Mouse (Mus musculus): ENCODE results near the gene Colgalt1. TPM values are rescaled to one million over a fixed set of nuclear protein-coding genes. Genes with fewer than 3 reads are reported as not detected.

The Colgalt1 gene
- total and polyA plus RNA-seq, 3 experiments = 50.9 to 102 (median 59.0) TPM

DNA sequence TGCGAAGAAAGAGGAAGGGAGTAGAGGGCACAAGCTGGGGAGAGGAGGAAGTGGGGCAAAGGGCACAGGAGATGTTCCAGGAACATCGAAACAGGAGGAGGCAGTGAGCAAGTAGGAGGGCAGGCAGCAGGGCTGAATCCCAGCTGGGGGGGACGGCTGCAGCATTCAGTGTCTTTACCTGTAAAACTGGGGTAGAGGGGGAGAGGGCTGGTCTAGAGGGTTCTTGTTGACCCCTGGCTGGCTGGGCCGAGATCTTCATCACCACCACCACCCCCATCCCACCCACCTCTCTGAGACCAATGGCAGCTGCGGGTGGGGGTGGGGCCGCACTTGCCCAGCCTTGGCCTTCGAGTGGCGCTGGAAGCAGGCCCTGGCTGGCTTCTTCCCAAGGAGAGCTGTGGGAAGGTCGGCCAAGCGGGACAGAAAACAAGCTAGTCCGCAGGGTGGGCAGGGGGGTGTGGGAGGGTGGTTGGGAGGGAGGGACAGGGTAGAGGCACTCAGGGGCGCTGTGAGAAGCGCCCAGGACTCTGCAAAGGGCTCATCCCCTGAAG lies 42.3 kb upstream of the Colgalt1 start, which contains the start of gene Slc27a1:
Gene Slc27a1 (plus strand): TSS at position 496 of the 551 bp plus-strand sequence.
- H3K79me2 ChIP-seq (ENCODE audit: control insufficient read depth, insufficient read depth, low read length, poor library complexity) = no peaks in the 10 kb centered on the region
- H3K27me3 ChIP-seq (ENCODE audit: control insufficient read depth in 1 of 2, insufficient read depth in 2 of 2, low read length in 2 of 2) = no peaks in the 10 kb centered on the region; a peak in 1 of 4 replicates
- H3K9me3 ChIP-seq (replicated peaks; ENCODE audit: insufficient read depth, low read length) = no peaks in the 10 kb centered on the region
- no peak within 1 kb of the TSS for H3K4me3 ChIP-seq (ENCODE audit: control insufficient read depth in 1 of 2, insufficient read depth in 1 of 2, low read depth in 2 of 2, low read length in 2 of 2)
- TF ChIP-seq UBTF (IDR thresholded peaks at IDR 0.05; ENCODE audit: borderline replicate concordance, insufficient read depth, low read depth, low read length) (no peak), POLR2AphosphoS5 (IDR thresholded peaks at IDR 0.05; ENCODE audit: borderline replicate concordance, low read depth, low read length) (no peak), ELF1 (IDR thresholded peaks at IDR 0.05; ENCODE audit: low read depth, low read length) (no peak), GABPA (IDR thresholded peaks at IDR 0.05; ENCODE audit: low read depth, low read length) (no peak), ZKSCAN1 (IDR thresholded peaks at IDR 0.05; ENCODE audit: low read depth, low read length) (no peak), CHD2 (IDR thresholded peaks at IDR 0.05; ENCODE audit: low read length) (no peak), MAFK (IDR thresholded peaks at IDR 0.05; ENCODE audit: borderline replicate concordance, low read depth, low read length) (no peak), HCFC1 (IDR thresholded peaks at IDR 0.05; ENCODE audit: low read depth, low read length) (no peak), MAX (IDR thresholded peaks at IDR 0.05; ENCODE audit: low read length) (no peak), USF1 (IDR thresholded peaks at IDR 0.05; ENCODE audit: low read depth, low read length) (no peak), RCOR1 (IDR thresholded peaks at IDR 0.05; ENCODE audit: low read depth, low read length) (no peak), BHLHE40 (IDR thresholded peaks at IDR 0.05; ENCODE audit: borderline replicate concordance, low read depth, low read length) (no peak), USF2 (IDR thresholded peaks at IDR 0.05; ENCODE audit: borderline replicate concordance in 1 of 2, insufficient read depth in 1 of 2, low read depth in 1 of 2, low read length in 2 of 2) (no peak)
- no peaks in the 10 kb centered on the region for H3K36me3 ChIP-seq (ENCODE audit: control insufficient read depth in 1 of 2, insufficient read depth in 2 of 2, low read length in 2 of 2)
- no peak within 1 kb of the TSS for H3K27ac ChIP-seq (ENCODE audit: control insufficient read depth, low read depth, low read length)
- no peak within 1 kb of the TSS for H3K9ac ChIP-seq (ENCODE audit: control insufficient read depth, low read depth, low read length, poor library complexity, severe bottlenecking)
- H3K4me1 ChIP-seq (ENCODE audit: control insufficient read depth in 1 of 2, insufficient read depth in 2 of 2, low read length in 2 of 2) = no peaks in the 10 kb centered on the region; a peak in 1 of 4 replicates
- no peak for DNase-seq (ENCODE audit: low read depth, low spot score)

- TF ChIP-seq ZMIZ1 (IDR thresholded peaks at IDR 0.05; ENCODE audit: low read depth, low read length) = no peak
- Histone ChIP-seq H3K79me2 (ENCODE audit: control insufficient read depth, insufficient read depth, low read length, poor library complexity) (no peaks in the 10 kb centered on the region), H3K9ac (ENCODE audit: control insufficient read depth, low read depth, low read length, poor library complexity, severe bottlenecking) (no peak overlapping the region), H3K27me3 (ENCODE audit: control insufficient read depth in 1 of 2, insufficient read depth in 2 of 2, low read length in 2 of 2) (no peaks in the 10 kb centered on the region; a peak in 1 of 4 replicates), H3K9me3 (replicated peaks; ENCODE audit: insufficient read depth, low read length) (no peaks in the 10 kb centered on the region), H3K27ac (ENCODE audit: control insufficient read depth, low read depth, low read length) (no peak overlapping the region), H3K4me3 (ENCODE audit: control insufficient read depth in 1 of 2, insufficient read depth in 1 of 2, low read depth in 2 of 2, low read length in 2 of 2) (no peak overlapping the region), H3K4me1 (ENCODE audit: control insufficient read depth in 1 of 2, insufficient read depth in 2 of 2, low read length in 2 of 2) (no peaks in the 10 kb centered on the region; a peak in 1 of 4 replicates), H3K36me3 (ENCODE audit: control insufficient read depth in 1 of 2, insufficient read depth in 2 of 2, low read length in 2 of 2) (no peaks in the 10 kb centered on the region)
- no peak for DNase-seq (ENCODE audit: low read depth, low spot score)
Observed at GRCm38 (mm10) chr8:71568941-71569340, 41.9 kb upstream of the Colgalt1 start.
